Mouse (Mus musculus) brain, embryonic 14.5 days (tissue): Measurements from ENCODE around the gene Lgals4.

ENCODE experiments used
- CTCF ChIP-seq: fragments of 200-500 bp; IDR thresholded peaks from 2 replicates; pipeline ENCODE4 v1.5.1; 2012; ENCODE audit warnings: inconsistent platforms, mild to moderate bottlenecking, moderate library complexity, borderline replicate concordance; ENCODE audit not compliant: insufficient read depth, insufficient read length; ENCODE audit errors: extremely low read depth
- POLR2A ChIP-seq: fragments of 200-500 bp; IDR thresholded peaks from 2 replicates; pipeline ENCODE4 v1.6.1; 2012; ENCODE audit warnings: mild to moderate bottlenecking, inconsistent platforms, borderline replicate concordance; ENCODE audit not compliant: poor library complexity, insufficient read depth, insufficient read length, severe bottlenecking; ENCODE audit errors: extremely low read depth

DNA sequence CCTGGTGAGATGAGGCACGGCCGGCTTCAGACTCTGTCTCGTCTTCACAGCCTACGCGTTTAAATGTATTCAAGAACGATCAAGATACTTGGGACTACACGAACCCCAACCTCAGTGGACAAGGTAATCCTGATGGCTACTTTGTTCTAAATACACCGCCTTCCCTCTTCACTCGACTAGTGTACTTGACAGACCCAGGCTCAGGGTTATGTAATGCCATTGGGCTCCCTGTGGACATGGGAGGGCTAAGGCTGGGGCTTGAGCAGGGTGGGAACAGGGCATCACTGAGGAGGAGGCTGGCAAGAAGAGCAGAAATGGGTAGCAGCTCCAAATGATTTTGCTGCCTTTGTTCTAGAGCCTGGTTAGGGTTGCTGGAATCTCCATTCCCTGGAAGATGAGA, 18.4 kb upstream of the Lgals4 start:
- TF ChIP-seq CTCF (no peak), POLR2A (no peak)
